Mouse (Mus musculus): ENCODE results near the gene Gpbp1l1.

Gene Gpbp1l1

GRCm38 (mm10) chr4:116557306-116558121, at the start of gene Gpbp1l1:
TSS of gene Gpbp1l1 (plus strand) at chr4:116557658.
- DNase-seq (ENCODE audit: low spot score) = peak; percentile 97

GRCm38 (mm10) chr4:116531109-116531508, 26.3 kb upstream of the Gpbp1l1 start:
- no peak for DNase-seq (ENCODE audit: low spot score)

- no peak for DNase-seq (ENCODE audit: low spot score)
These were observed 21.1 kb upstream of the Gpbp1l1 start for GRCm38 (mm10) chr4:116536351-116536750.

GRCm38 (mm10) chr4:116537737-116538136, 19.7 kb upstream of the Gpbp1l1 start:
- DNase-seq (ENCODE audit: low spot score) = no peak

GRCm38 (mm10) chr4:116550432-116550831, 7.0 kb upstream of the Gpbp1l1 start:
- no peak for DNase-seq (ENCODE audit: low spot score)

- no peak for DNase-seq (ENCODE audit: low spot score)
These were observed 4.4 kb upstream of the Gpbp1l1 start for GRCm38 (mm10) chr4:116553035-116553434.

GRCm38 (mm10) chr4:116555413-116556300, 1.8 kb upstream of the Gpbp1l1 start, which contains the start of gene Tmem69:
TSS of gene Tmem69 (minus strand) at chr4:116555936.
- peak; percentile 85 for DNase-seq (ENCODE audit: low spot score)

- DNase-seq (ENCODE audit: low spot score) = peak; percentile 95
These were observed 725 bp upstream of the Gpbp1l1 start for GRCm38 (mm10) chr4:116556561-116557305.

- DNase-seq (ENCODE audit: low spot score) = no peak
These were observed 859 bp downstream of the Gpbp1l1 start for GRCm38 (mm10) chr4:116558151-116558882.

GRCm38 (mm10) chr4:116595793-116596192, 38.3 kb downstream of the Gpbp1l1 start:
- no peak for DNase-seq (ENCODE audit: low spot score)

GRCm38 (mm10) chr4:116596379-116596778, 38.9 kb downstream of the Gpbp1l1 start, which contains the start of gene Ccdc17:
TSS of gene Ccdc17 (plus strand) at chr4:116596654.
- DNase-seq (ENCODE audit: low spot score) = no peak

- peak; percentile 89 for DNase-seq (ENCODE audit: low spot score)
These were observed 39.8 kb downstream of the Gpbp1l1 start for GRCm38 (mm10) chr4:116596978-116597881.

- DNase-seq (ENCODE audit: low spot score) = no peak
These were observed 55.2 kb downstream of the Gpbp1l1 start for GRCm38 (mm10) chr4:116612621-116613020.

- DNase-seq (ENCODE audit: low spot score) = no peak
These were observed 57.8 kb downstream of the Gpbp1l1 start for GRCm38 (mm10) chr4:116615237-116615636.

GRCm38 (mm10) chr4:116624831-116625230, 67.4 kb downstream of the Gpbp1l1 start:
- no peak for DNase-seq (ENCODE audit: low spot score)

- DNase-seq (ENCODE audit: low spot score) = peak; percentile 66
These were observed 69.3 kb downstream of the Gpbp1l1 start for GRCm38 (mm10) chr4:116626658-116627358.

GRCm38 (mm10) chr4:116627359-116627716, 69.9 kb downstream of the Gpbp1l1 start:
- peak; percentile 92 for DNase-seq (ENCODE audit: low spot score)

GRCm38 (mm10) chr4:116627722-116628662, 70.5 kb downstream of the Gpbp1l1 start, which contains the start of gene Nasp:
TSS of gene Nasp (minus strand) at chr4:116627941.
- peak; percentile 86 for DNase-seq (ENCODE audit: low spot score)

Data from layer of hippocampus, adult 11-12 months (tissue).